Mouse (Mus musculus): ENCODE measurements around the gene Tbce. TPM values are rescaled to one million over a fixed set of nuclear protein-coding genes. Genes with fewer than 3 reads are reported as not detected.
A peak's percentile ranks its signal among the peaks of the same experiment; 100 is the strongest.

Gene Tbce
- polyA plus RNA-seq, 1 experiment from 2014 or later: 52.6 TPM

DNA sequence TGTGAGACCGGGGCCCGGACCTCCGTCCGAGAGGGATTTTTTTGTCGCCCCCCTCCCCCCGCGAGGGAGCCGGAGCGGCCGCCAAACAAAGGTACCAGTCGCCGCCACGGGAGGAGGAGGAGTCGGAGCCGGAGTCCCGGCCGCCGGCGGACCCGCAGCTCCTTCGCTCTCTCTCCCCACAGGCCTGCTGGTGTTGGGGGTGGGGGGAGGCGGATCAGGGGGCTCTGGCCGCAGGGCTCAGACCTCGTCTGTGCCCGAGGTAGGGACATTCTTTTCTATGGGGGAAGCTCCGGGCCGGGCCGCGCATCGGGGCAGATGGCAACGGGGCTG, 24.5 kb upstream of the Tbce start:
- Histone ChIP-seq H3K4me2 (ENCODE audit: low read depth, low read length) (peak overlapping the region; percentile 71; the same call in 1 of the 2 replicates), H3K9ac (ENCODE audit: low read length) (peak overlapping the region; percentile 90), H3K4me1 (ENCODE audit: control insufficient read depth, insufficient read depth, low read length) (peaks cover 19% of the 10 kb centered on the region), H3K27ac (ENCODE audit: low read length) (peak overlapping the region; percentile 98), H3K4me3 (replicated peaks; ENCODE audit: low read length) (peak overlapping the region; percentile 96), H3K9me3 (replicated peaks; ENCODE audit: control insufficient read depth, low read length) (no peaks in the 10 kb centered on the region), H3K36me3 (ENCODE audit: control insufficient read depth, insufficient read depth, low read length) (no peaks in the 10 kb centered on the region), H3K27me3 (ENCODE audit: control insufficient read depth, insufficient read depth, low read length) (no peaks in the 10 kb centered on the region)
- peak; percentile 9 for ATAC-seq (ENCODE audit: insufficient read depth, low FRiP score)
- under 1% methylated on average over 25 of the region's 31 CpGs for WGBS

GRCm38 (mm10) chr13:14063013-14063941, 23.8 kb upstream of the Tbce start, which contains the start of the genes Arid4b and Ggps1:
Arid4b (plus strand) TSS chr13:14063232.
Ggps1 (minus strand) TSS chr13:14063488.
- peak within 1 kb of the TSS; percentile 98 for H3K27ac ChIP-seq (ENCODE audit: low read length)
- H3K9ac ChIP-seq (ENCODE audit: low read length): peak within 1 kb of the TSS; percentile 90
- no peaks in the 10 kb centered on the region for H3K36me3 ChIP-seq (ENCODE audit: control insufficient read depth, insufficient read depth, low read length)
- peak within 1 kb of the TSS; percentile 96 for H3K4me3 ChIP-seq (replicated peaks; ENCODE audit: low read length)
- ATAC-seq (ENCODE audit: insufficient read depth, low FRiP score): peak; percentile 97
- H3K4me2 ChIP-seq (ENCODE audit: low read depth, low read length): peak within 1 kb of the TSS; percentile 96
- WGBS: under 1% methylated on average over 63 of the region's 64 CpGs
- no peaks in the 10 kb centered on the region for H3K27me3 ChIP-seq (ENCODE audit: control insufficient read depth, insufficient read depth, low read length)
- H3K4me1 ChIP-seq (ENCODE audit: control insufficient read depth, insufficient read depth, low read length): peaks cover 19% of the 10 kb centered on the region
- H3K9me3 ChIP-seq (replicated peaks; ENCODE audit: control insufficient read depth, low read length): no peaks in the 10 kb centered on the region

- peak overlapping the region; percentile 89 for H3K9ac ChIP-seq (ENCODE audit: low read length)
- H3K4me2 ChIP-seq (ENCODE audit: low read depth, low read length): peak overlapping the region; percentile 96
- no peaks in the 10 kb centered on the region for H3K27me3 ChIP-seq (ENCODE audit: control insufficient read depth, insufficient read depth, low read length)
- H3K9me3 ChIP-seq (replicated peaks; ENCODE audit: control insufficient read depth, low read length): no peaks in the 10 kb centered on the region
- no peak for ATAC-seq (ENCODE audit: insufficient read depth, low FRiP score)
- peak overlapping the region; percentile 97 for H3K27ac ChIP-seq (ENCODE audit: low read length)
- peaks cover 16% of the 10 kb centered on the region for H3K4me1 ChIP-seq (ENCODE audit: control insufficient read depth, insufficient read depth, low read length)
- no peaks in the 10 kb centered on the region for H3K36me3 ChIP-seq (ENCODE audit: control insufficient read depth, insufficient read depth, low read length)
- H3K4me3 ChIP-seq (replicated peaks; ENCODE audit: low read length): peak overlapping the region; percentile 96
- WGBS: 3% methylated on average over 11 of the region's 11 CpGs
Observed at GRCm38 (mm10) chr13:14062209-14063012, 23.0 kb upstream of the Tbce start.

DNA sequence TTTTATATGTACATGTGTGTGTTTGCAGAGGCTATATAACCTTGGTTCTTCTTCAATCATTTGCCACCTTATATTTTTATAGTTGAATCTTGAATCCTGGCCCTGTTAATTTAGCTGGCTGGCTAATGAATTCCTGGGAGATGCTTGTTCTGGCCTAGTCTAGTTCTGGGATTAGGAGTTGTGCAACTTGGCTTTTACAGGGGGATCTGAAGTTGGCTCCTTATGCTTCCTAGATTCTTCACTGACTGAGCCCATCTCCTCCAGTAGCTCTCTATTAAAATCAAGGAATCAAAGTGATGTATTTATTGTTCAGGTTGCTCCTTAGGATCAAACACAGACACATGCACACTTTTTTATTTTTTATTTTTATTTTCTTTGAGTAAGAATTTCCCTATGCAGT, 20.1 kb upstream of the Tbce start:
- Histone ChIP-seq H3K27me3 (ENCODE audit: control insufficient read depth, insufficient read depth, low read length) (no peaks in the 10 kb centered on the region), H3K4me2 (ENCODE audit: low read depth, low read length) (no peak overlapping the region), H3K9me3 (replicated peaks; ENCODE audit: control insufficient read depth, low read length) (no peaks in the 10 kb centered on the region), H3K27ac (ENCODE audit: low read length) (no peak overlapping the region), H3K36me3 (ENCODE audit: control insufficient read depth, insufficient read depth, low read length) (no peaks in the 10 kb centered on the region; the same call in 1 of the 2 replicates), H3K4me3 (replicated peaks; ENCODE audit: low read length) (no peak overlapping the region), H3K4me1 (ENCODE audit: control insufficient read depth, insufficient read depth, low read length) (peaks cover 12% of the 10 kb centered on the region), H3K9ac (ENCODE audit: low read length) (no peak overlapping the region)
- ATAC-seq (ENCODE audit: insufficient read depth, low FRiP score): no peak

DNA sequence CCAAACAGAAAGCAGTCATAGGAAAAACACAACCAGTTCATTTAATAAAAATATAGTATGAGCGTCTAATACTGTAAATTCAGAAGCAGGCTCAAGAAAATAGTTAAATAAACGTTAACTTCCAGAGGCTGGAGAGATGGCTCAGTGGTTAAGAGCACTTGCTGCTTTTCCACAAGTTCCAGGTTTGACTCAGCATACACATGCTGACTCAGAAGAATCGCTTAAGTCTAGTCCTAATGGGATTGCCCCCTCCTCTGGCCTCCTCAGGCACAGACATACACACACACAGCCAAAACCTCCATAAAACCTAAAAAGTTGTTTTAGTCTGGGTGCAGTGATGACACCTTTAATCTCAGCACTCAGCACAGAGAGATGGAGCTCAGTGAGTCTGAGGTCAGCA, 17.4 kb upstream of the Tbce start:
- ATAC-seq (ENCODE audit: insufficient read depth, low FRiP score): no peak
- Histone ChIP-seq H3K9ac (ENCODE audit: low read length) (no peak overlapping the region), H3K9me3 (replicated peaks; ENCODE audit: control insufficient read depth, low read length) (no peaks in the 10 kb centered on the region), H3K4me1 (ENCODE audit: control insufficient read depth, insufficient read depth, low read length) (peaks cover 5% of the 10 kb centered on the region; the same call in 1 of the 2 replicates), H3K27me3 (ENCODE audit: control insufficient read depth, insufficient read depth, low read length) (no peaks in the 10 kb centered on the region), H3K4me3 (replicated peaks; ENCODE audit: low read length) (no peak overlapping the region), H3K36me3 (ENCODE audit: control insufficient read depth, insufficient read depth, low read length) (peaks cover 11% of the 10 kb centered on the region), H3K27ac (ENCODE audit: low read length) (no peak overlapping the region), H3K4me2 (ENCODE audit: low read depth, low read length) (no peak overlapping the region)
- 90% methylated on average over 3 of the region's 3 CpGs for WGBS

GRCm38 (mm10) chr13:14049878-14050277, 10.4 kb upstream of the Tbce start:
- 90% methylated on average over 1 of the region's 1 CpGs for WGBS
- H3K27me3 ChIP-seq (ENCODE audit: control insufficient read depth, insufficient read depth, low read length): no peaks in the 10 kb centered on the region
- H3K9ac ChIP-seq (ENCODE audit: low read length): no peak overlapping the region
- no peak overlapping the region for H3K27ac ChIP-seq (ENCODE audit: low read length)
- H3K9me3 ChIP-seq (replicated peaks; ENCODE audit: control insufficient read depth, low read length): no peaks in the 10 kb centered on the region
- no peak overlapping the region for H3K4me2 ChIP-seq (ENCODE audit: low read depth, low read length)
- ATAC-seq (ENCODE audit: insufficient read depth, low FRiP score): no peak
- H3K4me1 ChIP-seq (ENCODE audit: control insufficient read depth, insufficient read depth, low read length): no peaks in the 10 kb centered on the region
- peaks cover 26% of the 10 kb centered on the region for H3K36me3 ChIP-seq (ENCODE audit: control insufficient read depth, insufficient read depth, low read length)
- no peak overlapping the region for H3K4me3 ChIP-seq (replicated peaks; ENCODE audit: low read length)

- WGBS: 62% methylated on average over 2 of the region's 2 CpGs
Observed at GRCm38 (mm10) chr13:14044521-14044920, 5.1 kb upstream of the Tbce start.

DNA sequence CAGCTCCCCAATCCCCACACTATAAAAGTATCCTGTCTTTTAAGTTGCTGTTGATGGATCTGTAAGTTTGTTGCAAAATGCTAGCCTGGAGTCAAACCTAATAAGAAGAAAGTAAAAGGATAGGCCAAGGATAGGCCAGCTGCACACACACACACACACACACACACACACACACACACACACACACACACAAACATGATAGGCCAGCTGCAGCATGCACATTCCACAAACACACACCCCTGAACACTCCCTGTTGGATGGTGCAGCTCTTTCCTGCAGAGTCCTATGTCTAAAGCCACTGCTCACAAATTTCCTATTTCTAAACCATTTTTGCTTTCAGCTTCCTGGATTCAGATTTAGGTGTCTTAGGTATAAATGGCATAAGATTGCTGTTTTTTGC, 4.4 kb upstream of the Tbce start:
- Histone ChIP-seq H3K4me3 (replicated peaks; ENCODE audit: low read length) (no peak overlapping the region), H3K4me2 (ENCODE audit: low read depth, low read length) (no peak overlapping the region), H3K9me3 (replicated peaks; ENCODE audit: control insufficient read depth, low read length) (no peaks in the 10 kb centered on the region), H3K27ac (ENCODE audit: low read length) (no peak overlapping the region), H3K36me3 (ENCODE audit: control insufficient read depth, insufficient read depth, low read length) (peaks cover 8% of the 10 kb centered on the region; the same call in 1 of the 2 replicates), H3K27me3 (ENCODE audit: control insufficient read depth, insufficient read depth, low read length) (no peaks in the 10 kb centered on the region), H3K9ac (ENCODE audit: low read length) (no peak overlapping the region), H3K4me1 (ENCODE audit: control insufficient read depth, insufficient read depth, low read length) (peaks cover 6% of the 10 kb centered on the region)
- ATAC-seq (ENCODE audit: insufficient read depth, low FRiP score): no peak

More at GRCm38 (mm10) chr13:14044521-14044920, 5.1 kb upstream of the Tbce start:
- Histone ChIP-seq H3K9me3 (replicated peaks; ENCODE audit: control insufficient read depth, low read length) (no peaks in the 10 kb centered on the region), H3K4me1 (ENCODE audit: control insufficient read depth, insufficient read depth, low read length) (peaks cover 6% of the 10 kb centered on the region), H3K27me3 (ENCODE audit: control insufficient read depth, insufficient read depth, low read length) (no peaks in the 10 kb centered on the region), H3K4me2 (ENCODE audit: low read depth, low read length) (no peak overlapping the region), H3K9ac (ENCODE audit: low read length) (no peak overlapping the region), H3K36me3 (ENCODE audit: control insufficient read depth, insufficient read depth, low read length) (peaks cover 14% of the 10 kb centered on the region), H3K27ac (ENCODE audit: low read length) (no peak overlapping the region), H3K4me3 (replicated peaks; ENCODE audit: low read length) (no peak overlapping the region)
- ATAC-seq (ENCODE audit: insufficient read depth, low FRiP score): no peak

DNA sequence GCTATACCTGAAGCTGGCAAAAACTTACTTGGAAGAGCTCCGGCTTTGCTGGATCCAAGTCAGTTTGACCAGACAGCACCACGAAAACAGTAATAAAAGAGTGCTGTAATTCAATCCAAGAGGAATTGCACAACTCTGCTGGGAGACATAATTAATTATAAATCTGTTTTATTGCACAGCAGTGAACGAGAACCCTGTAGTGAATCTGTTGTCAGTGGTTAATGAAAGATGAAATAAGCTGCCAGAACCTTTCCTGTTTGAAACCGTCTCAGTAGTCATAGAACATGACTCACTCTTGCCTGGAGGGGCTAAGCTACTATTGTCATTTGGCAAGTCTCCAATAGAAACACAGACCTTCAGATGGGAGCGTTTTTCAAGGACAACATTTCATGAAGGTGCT, 748 bp upstream of the Tbce start:
- peak overlapping the region; percentile 60 for H3K9ac ChIP-seq (ENCODE audit: low read length)
- H3K27ac ChIP-seq (ENCODE audit: low read length): peak overlapping the region; percentile 97
- H3K4me1 ChIP-seq (ENCODE audit: control insufficient read depth, insufficient read depth, low read length): peaks cover 12% of the 10 kb centered on the region
- ATAC-seq (ENCODE audit: insufficient read depth, low FRiP score): peak; percentile 6; the same call in 1 of the 2 replicates
- H3K9me3 ChIP-seq (replicated peaks; ENCODE audit: control insufficient read depth, low read length): no peaks in the 10 kb centered on the region
- H3K36me3 ChIP-seq (ENCODE audit: control insufficient read depth, insufficient read depth, low read length): no peaks in the 10 kb centered on the region
- WGBS: 21% methylated on average over 5 of the region's 5 CpGs
- peak overlapping the region; percentile 90 for H3K4me2 ChIP-seq (ENCODE audit: low read depth, low read length)
- no peaks in the 10 kb centered on the region for H3K27me3 ChIP-seq (ENCODE audit: control insufficient read depth, insufficient read depth, low read length)
- peak overlapping the region; percentile 83 for H3K4me3 ChIP-seq (replicated peaks; ENCODE audit: low read length)
